Mouse (Mus musculus): Measurements from ENCODE around the gene Mrm2.
A peak's percentile ranks its signal among the peaks of the same experiment; 100 is the strongest.
"Not testable (repeated sequence)": the region's sequence is repeated elsewhere in the genome, so short reads cannot be mapped to it uniquely, and the experiment has no call there.

Mrm2 gene

GRCm38 (mm10) chr5:140331615-140332512, at the start of gene Mrm2:
Gene Mrm2 (minus strand): TSS chr5:140331898.
- peak; percentile 33 to 66 for DNase-seq (ENCODE audit: low read depth in 1 of 2, low spot score in 2 of 2)

- no peak for DNase-seq (ENCODE audit: low read depth in 1 of 2, low spot score in 2 of 2)
Measured at GRCm38 (mm10) chr5:140381156-140381555, 49.5 kb upstream of the Mrm2 start.

- peak in 1 of 2 experiments; percentile 14 for DNase-seq (ENCODE audit: low read depth in 1 of 2, low spot score in 2 of 2)
Measured at GRCm38 (mm10) chr5:140379299-140379698, 47.6 kb upstream of the Mrm2 start.

GRCm38 (mm10) chr5:140378121-140378853, 46.6 kb upstream of the Mrm2 start:
- no peak for DNase-seq (ENCODE audit: low read depth in 1 of 2, low spot score in 2 of 2)

- DNase-seq (ENCODE audit: low read depth in 1 of 2, low spot score in 2 of 2), result no peak
Measured at GRCm38 (mm10) chr5:140375249-140375829, 43.6 kb upstream of the Mrm2 start.

- no peak for DNase-seq (ENCODE audit: low read depth in 1 of 2, low spot score in 2 of 2)
Measured at GRCm38 (mm10) chr5:140374226-140374625, 42.5 kb upstream of the Mrm2 start.

GRCm38 (mm10) chr5:140373711-140374110, 42.0 kb upstream of the Mrm2 start:
- no peak for DNase-seq (ENCODE audit: low read depth in 1 of 2, low spot score in 2 of 2)

- DNase-seq (ENCODE audit: low read depth in 1 of 2, low spot score in 2 of 2), result no peak
Measured at GRCm38 (mm10) chr5:140371671-140372070, 40.0 kb upstream of the Mrm2 start.

- no peak for DNase-seq (ENCODE audit: low read depth in 1 of 2, low spot score in 2 of 2)
Measured at GRCm38 (mm10) chr5:140370446-140371254, 39.0 kb upstream of the Mrm2 start.

GRCm38 (mm10) chr5:140369466-140369865, 37.8 kb upstream of the Mrm2 start:
- DNase-seq (ENCODE audit: low read depth in 1 of 2, low spot score in 2 of 2), result no peak

GRCm38 (mm10) chr5:140368926-140369325, 37.2 kb upstream of the Mrm2 start:
- no peak for DNase-seq (ENCODE audit: low read depth in 1 of 2, low spot score in 2 of 2)

GRCm38 (mm10) chr5:140368126-140368525, 36.4 kb upstream of the Mrm2 start:
- DNase-seq (ENCODE audit: low read depth in 1 of 2, low spot score in 2 of 2), result not testable (repeated sequence)

- DNase-seq (ENCODE audit: low read depth in 1 of 2, low spot score in 2 of 2), result no peak
Measured at GRCm38 (mm10) chr5:140364415-140364814, 32.7 kb upstream of the Mrm2 start.

GRCm38 (mm10) chr5:140359930-140360674, 28.4 kb upstream of the Mrm2 start:
- no peak for DNase-seq (ENCODE audit: low read depth in 1 of 2, low spot score in 2 of 2)

- no peak for DNase-seq (ENCODE audit: low read depth in 1 of 2, low spot score in 2 of 2)
Measured at GRCm38 (mm10) chr5:140357466-140357865, 25.8 kb upstream of the Mrm2 start.

- DNase-seq (ENCODE audit: low read depth in 1 of 2, low spot score in 2 of 2), result no peak
Measured at GRCm38 (mm10) chr5:140355934-140356333, 24.2 kb upstream of the Mrm2 start.

- DNase-seq (ENCODE audit: low read depth in 1 of 2, low spot score in 2 of 2), result no peak
Measured at GRCm38 (mm10) chr5:140352352-140352751, 20.7 kb upstream of the Mrm2 start.

- no peak for DNase-seq (ENCODE audit: low read depth in 1 of 2, low spot score in 2 of 2)
Measured at GRCm38 (mm10) chr5:140350731-140351497, 19.2 kb upstream of the Mrm2 start.

GRCm38 (mm10) chr5:140349882-140350281, 18.2 kb upstream of the Mrm2 start:
- no peak for DNase-seq (ENCODE audit: low read depth in 1 of 2, low spot score in 2 of 2)
